ENCODE assay signal across 11 mouse cellular contexts in the genomic region with DNA sequence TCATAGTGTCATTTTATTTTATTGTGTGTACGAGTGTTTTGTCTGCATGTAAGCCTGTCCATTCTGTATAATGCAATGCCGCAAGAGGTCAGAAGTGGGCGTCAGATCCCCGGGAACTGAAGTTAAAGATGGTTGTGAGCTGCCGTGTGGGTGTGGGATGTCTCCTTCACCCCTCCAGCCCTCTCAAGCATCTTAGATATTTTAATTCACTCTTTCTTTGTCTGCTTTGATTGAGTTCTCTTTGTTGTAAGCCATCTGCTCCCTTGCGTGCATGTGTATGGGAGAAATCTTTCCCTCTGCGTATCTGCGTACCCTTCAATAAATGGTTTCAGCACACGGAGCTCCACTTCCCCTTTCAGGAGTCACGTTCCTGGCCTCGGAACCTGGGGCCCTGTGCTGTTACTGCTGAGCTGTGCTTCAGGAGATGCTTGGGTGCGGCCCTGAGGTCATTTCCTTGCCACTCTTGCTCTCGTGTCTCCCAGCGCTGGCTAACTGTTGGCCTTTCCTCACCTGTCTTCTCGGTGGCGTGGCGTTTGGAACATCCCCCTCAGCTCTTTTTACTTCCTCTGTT. TPM values are rescaled to one million over a fixed set of nuclear protein-coding genes. Genes with fewer than 3 reads are reported as not detected.
DNase-seq lines count a peak whose midpoint lies in the region; ATAC-seq and TF ChIP-seq lines count a peak whose summit lies in the region.
"Had no signal": no experiment of that assay in that cellular context is flagged by ENCODE, and none has a peak within 500 bp of the region (broad histone marks: within the 10 kb centered on the region; RNA-seq: fewer than 3 reads in every experiment).

No protein-coding gene starts in this region.

- no peak overlapping the region for H3K4me3 ChIP-seq in lung, embryonic 14.5 days (ENCODE audit: low read depth, low read length)
- H3K4me3 ChIP-seq in lung, adult 2 months (replicated peaks; ENCODE audit: extremely low read depth, low read depth, low read length): no peak overlapping the region
- no peak overlapping the region for H3K4me3 ChIP-seq in hindbrain, embryonic 12.5 days
- no peak overlapping the region for H3K4me3 ChIP-seq in midbrain, postnatal 0 days (ENCODE audit: low read depth, low read length)
- H3K4me3 ChIP-seq in heart, embryonic 11.5 days (ENCODE audit: low read depth, low read length): no peak overlapping the region

- no peak overlapping the region for H3K27ac ChIP-seq in lung, embryonic 14.5 days (ENCODE audit: low read depth)
- H3K27ac ChIP-seq in hindbrain, embryonic 12.5 days: peak overlapping the region; percentile 30; the same call in 1 of the 2 replicates
- no peak overlapping the region for H3K27ac ChIP-seq in midbrain, postnatal 0 days (ENCODE audit: low read depth, low read length)
- no peak overlapping the region for H3K27ac ChIP-seq in heart, embryonic 11.5 days (ENCODE audit: low read depth, low read length)
- H3K27ac ChIP-seq: liver, embryonic 14.5 days had no signal

- H3K9ac ChIP-seq in lung, embryonic 14.5 days: no peak overlapping the region
- H3K9ac ChIP-seq in hindbrain, embryonic 12.5 days: peak overlapping the region; percentile 32; the same call in 1 of the 2 replicates
- no peak overlapping the region for H3K9ac ChIP-seq in midbrain, postnatal 0 days (replicated peaks; ENCODE audit: low read length, poor library complexity, severe bottlenecking)
- no peak overlapping the region for H3K9ac ChIP-seq in heart, embryonic 11.5 days (ENCODE audit: low read depth, low read length)
- H3K9ac ChIP-seq: liver, embryonic 14.5 days had no signal

- ATAC-seq in lung, embryonic 14.5 days (ENCODE audit: insufficient read depth): no peak
- no peak for ATAC-seq in hindbrain, embryonic 12.5 days (ENCODE audit: low FRiP score)
- ATAC-seq in midbrain, postnatal 0 days (ENCODE audit: low FRiP score): no peak
- ATAC-seq in heart, embryonic 11.5 days (replicated peaks; ENCODE audit: insufficient number of reproducible peaks, low FRiP score, low TSS enrichment): no peak

- H3K4me2 ChIP-seq in lung, embryonic 14.5 days: no peak overlapping the region
- H3K4me2 ChIP-seq in hindbrain, embryonic 12.5 days (replicated peaks): no peak overlapping the region
- H3K4me2 ChIP-seq in midbrain, postnatal 0 days (ENCODE audit: low read depth, low read length, poor library complexity, severe bottlenecking): no peak overlapping the region
- H3K4me2 ChIP-seq in heart, embryonic 11.5 days: no peak overlapping the region

- H3K27me3 ChIP-seq in lung, embryonic 14.5 days (ENCODE audit: insufficient read depth, low read length): no peaks in the 10 kb centered on the region
- H3K27me3 ChIP-seq in hindbrain, embryonic 12.5 days: no peaks in the 10 kb centered on the region
- H3K27me3 ChIP-seq in midbrain, postnatal 0 days (ENCODE audit: insufficient read depth, low read length): no peaks in the 10 kb centered on the region
- H3K27me3 ChIP-seq in heart, embryonic 11.5 days (ENCODE audit: control insufficient read depth, insufficient read depth, low read length): no peaks in the 10 kb centered on the region

- H3K9me3 ChIP-seq in lung, embryonic 14.5 days (ENCODE audit: low read depth, low read length): no peaks in the 10 kb centered on the region
- no peaks in the 10 kb centered on the region for H3K9me3 ChIP-seq in hindbrain, embryonic 12.5 days (replicated peaks)
- H3K9me3 ChIP-seq in midbrain, postnatal 0 days (ENCODE audit: low read length): no peaks in the 10 kb centered on the region
- H3K9me3 ChIP-seq in heart, embryonic 11.5 days (replicated peaks; ENCODE audit: control insufficient read depth, low read length): no peaks in the 10 kb centered on the region

- WGBS in lung, embryonic 14.5 days: 60% methylated on average over 17 of the region's 17 CpGs
- 59% methylated on average over 17 of the region's 17 CpGs for WGBS in lung, adult 2 months
- 74% methylated on average over 17 of the region's 17 CpGs for WGBS in hindbrain, embryonic 12.5 days
- 64% methylated on average over 17 of the region's 17 CpGs for WGBS in midbrain, postnatal 0 days
- WGBS in heart, embryonic 11.5 days (ENCODE audit: insufficient replicate concordance): 81% methylated on average over 17 of the region's 17 CpGs

- DNase-seq in lung, embryonic 14.5 days: peak; percentile 39
- no peak for DNase-seq in lung, adult 2 months
- peak; percentile 37 for DNase-seq in brain, adult 2 months (ENCODE audit: low read depth, low spot score)
- no peak for DNase-seq in midbrain, postnatal 0 days (ENCODE audit: low spot score)
- no peak for DNase-seq in gastrocnemius, postnatal 25 days
- no peak for DNase-seq in layer of hippocampus, postnatal 14 days (ENCODE audit: low spot score in 2 of 2)
- DNase-seq: kidney, postnatal 25 days had no signal

- H3K4me1 ChIP-seq in lung, embryonic 14.5 days (ENCODE audit: insufficient read depth): peaks cover 3% of the 10 kb centered on the region; the same call in 1 of the 2 replicates
- peaks cover 12% of the 10 kb centered on the region for H3K4me1 ChIP-seq in lung, adult 2 months (ENCODE audit: control insufficient read depth, insufficient read depth, low read length)
- peaks cover 34% of the 10 kb centered on the region for H3K4me1 ChIP-seq in hindbrain, embryonic 12.5 days
- H3K4me1 ChIP-seq in midbrain, postnatal 0 days (ENCODE audit: insufficient read depth, low read length): no peaks in the 10 kb centered on the region
- H3K4me1 ChIP-seq in heart, embryonic 11.5 days (ENCODE audit: control insufficient read depth, insufficient read depth, low read length): peaks cover 33% of the 10 kb centered on the region

- H3K36me3 ChIP-seq in lung, embryonic 14.5 days (ENCODE audit: insufficient read depth): peaks cover 26% of the 10 kb centered on the region
- H3K36me3 ChIP-seq in hindbrain, embryonic 12.5 days: peaks cover 31% of the 10 kb centered on the region
- peaks cover 19% of the 10 kb centered on the region for H3K36me3 ChIP-seq in midbrain, postnatal 0 days (ENCODE audit: insufficient read depth, low read length)
- peaks cover 12% of the 10 kb centered on the region for H3K36me3 ChIP-seq in heart, embryonic 11.5 days (ENCODE audit: control insufficient read depth, insufficient read depth, low read length)

- TF ChIP-seq POLR2A in lung, adult 2 months (IDR thresholded peaks at IDR 0.05; ENCODE audit: borderline replicate concordance, extremely low read depth, low read depth, low read length): no peak

- no peak for TF ChIP-seq CTCF in lung, embryonic 14.5 days (IDR thresholded peaks at IDR 0.05; ENCODE audit: low read depth)
- TF ChIP-seq CTCF in lung, adult 2 months (IDR thresholded peaks at IDR 0.05; ENCODE audit: insufficient read depth, low read length): no peak
- TF ChIP-seq CTCF in midbrain, postnatal 0 days (IDR thresholded peaks at IDR 0.05): peak; percentile 45

RNA-seq across cellular contexts. Expression of a gene that starts 22.0 kb away (rescaled TPM):
- 42.1 and 43.8 TPM in 2 replicates for polyA plus RNA-seq in lung, embryonic 14.5 days (2014; fragmentation: Nextera tagmentation; extraction: Ambion mirVana)
- polyA plus RNA-seq in lung, adult 2 months (2012; rRNA removed): 55.2 and 57.8 TPM in 2 replicates
- 48.3 and 57.3 TPM in 2 replicates for polyA plus RNA-seq in hindbrain, embryonic 12.5 days (2016; fragmentation: Nextera tagmentation; extraction: Ambion mirVana)
- 37.1 and 51.6 TPM in 2 replicates for total RNA-seq in midbrain, postnatal 0 days (2014; rRNA removed)
- polyA plus RNA-seq in midbrain, postnatal 0 days (2015; fragmentation: Nextera tagmentation; extraction: Ambion mirVana): 22.4 and 24.8 TPM in 2 replicates
- 39.7 and 40.1 TPM in 2 replicates for polyA plus RNA-seq in heart, embryonic 11.5 days (2014; fragmentation: Nextera tagmentation; extraction: Ambion mirVana)
- 10 to 100 TPM; 11.3 to 13.9 TPM for total RNA-seq in gastrocnemius, postnatal 25 days (2021)
- 10 to 100 TPM; 27.1 to 43.0 TPM for total RNA-seq in layer of hippocampus, postnatal 14 days (2021)

RNA-seq across cellular contexts. Expression of a gene that starts 26.9 kb away (rescaled TPM):
- polyA plus RNA-seq in lung, embryonic 14.5 days (2014; fragmentation: Nextera tagmentation; extraction: Ambion mirVana): not detected in 2 replicates
- 0.18 and 0.26 TPM in 2 replicates for polyA plus RNA-seq in lung, adult 2 months (2012; rRNA removed)
- polyA plus RNA-seq in hindbrain, embryonic 12.5 days (2016; fragmentation: Nextera tagmentation; extraction: Ambion mirVana): 0.18 TPM in 1 of 2 replicates, not detected in the other
- total RNA-seq in midbrain, postnatal 0 days (2014; rRNA removed): 0.19 TPM in 1 of 2 replicates, not detected in the other
- polyA plus RNA-seq in midbrain, postnatal 0 days (2015; fragmentation: Nextera tagmentation; extraction: Ambion mirVana): 0.17 and 0.22 TPM in 2 replicates
- polyA plus RNA-seq in heart, embryonic 11.5 days (2014; fragmentation: Nextera tagmentation; extraction: Ambion mirVana): 0.17 TPM in 1 of 2 replicates, not detected in the other
- total RNA-seq in gastrocnemius, postnatal 25 days (2021): not detected
- total RNA-seq in layer of hippocampus, postnatal 14 days (2021): not detected
- total RNA-seq: left cerebral cortex, postnatal 10 days had no signal

Comparison
In these comparisons a context has a peak if more than half of its experiments do, and no peak if none do; other contexts are left out.
1. DNase-seq: peak in lung, embryonic 14.5 days (single experiment) and brain, adult 2 months (single experiment); none in lung, adult 2 months (single experiment), midbrain, postnatal 0 days (single experiment), gastrocnemius, postnatal 25 days (single experiment) and layer of hippocampus, postnatal 14 days (0 of 2).